Mouse (Mus musculus) heart, adult 2 months (tissue): ENCODE data around the gene Rapgef5. TPM values are rescaled to one million over a fixed set of nuclear protein-coding genes. Genes with fewer than 3 reads are reported as not detected.

Experiments
- DNase-seq, 2 experiments: peaks; one replicate each; pipeline ENCODE4 v3.0.0; 2021
- H3K27ac ChIP-seq: fragments of 200-600 bp; 2 replicates; pipeline ENCODE4 v1.8.1; 2022
- H3K27me3 ChIP-seq: fragments of 200-500 bp; 2 replicates; pipeline ENCODE4 v1.6.1; 2012; ENCODE audit warnings: mild to moderate bottlenecking, low read length, inconsistent platforms, mixed read lengths; ENCODE audit not compliant: control insufficient read depth, insufficient read depth
- H3K36me3 ChIP-seq: fragments of 200-500 bp; 2 replicates; pipeline ENCODE4 v1.6.1; 2012; ENCODE audit warnings: low read length, inconsistent platforms; ENCODE audit not compliant: control insufficient read depth, insufficient read depth
- H3K4me1 ChIP-seq: fragments of 200-500 bp; 2 replicates; pipeline ENCODE4 v1.6.1; 2011; ENCODE audit warnings: low read length; ENCODE audit not compliant: control insufficient read depth, insufficient read depth
- H3K4me3 ChIP-seq: fragments of 200-600 bp; 2 replicates; pipeline ENCODE4 v1.8.1; 2022
- H3K79me2 ChIP-seq: fragments of 200-500 bp; replicated peaks from 2 replicates; pipeline ENCODE4 v1.6.1; 2012; ENCODE audit warnings: mild to moderate bottlenecking, inconsistent platforms, low read length, moderate library complexity, mixed read lengths; ENCODE audit not compliant: control insufficient read depth, insufficient read depth
- H3K9ac ChIP-seq: fragments of 200-500 bp; 2 replicates; pipeline ENCODE4 v1.6.1; 2012; ENCODE audit warnings: low read depth, mild to moderate bottlenecking, control low read depth, inconsistent platforms, low read length, mixed read lengths
- CTCF ChIP-seq: fragments of 200-600 bp; IDR thresholded peaks from 2 replicates; pipeline ENCODE4 v1.8.1; 2022; ENCODE audit warnings: antibody characterized with exemption, mild to moderate bottlenecking, moderate library complexity
- EP300 ChIP-seq: fragments of 200-500 bp; IDR thresholded peaks from 2 replicates; pipeline ENCODE4 v1.6.1; 2011; ENCODE audit warnings: low read depth, low read length, control low read depth; ENCODE audit not compliant: insufficient read depth
- POLR2A ChIP-seq: fragments of 200-500 bp; IDR thresholded peaks from 2 replicates; pipeline ENCODE4 v1.6.1; 2011; ENCODE audit warnings: mild to moderate bottlenecking, low read depth, low read length, control low read depth; ENCODE audit not compliant: insufficient read depth
- WGBS: fragments of 180-500 bp; shearing (Covaris S2); methylation state at CpG from one replicate; pipeline ENCODE4 v1.1.7; 2018; 5-methylcytosine and 5-hydroxymethylcytosine counted together
- intact Hi-C: fragments of 180-260 bp; cut with DNase I; formaldehyde crosslinking; loops from one replicate; pipeline ENCODE4 v1.15.1; 2025
- polyA plus RNA-seq: library from polyadenylated mRNA; depleted of rRNA; stranded (reverse); fragments of >200 nt; gene quantifications from 2 replicates; pipeline ENCODE4 v1.2.3, GENCODE M21; 2012
- total RNA-seq, 2 experiments: library from RNA; stranded (reverse); gene quantifications; 2 replicates each; pipeline ENCODE4 v1.2.3; 2021

The Rapgef5 gene
- total and polyA plus RNA-seq, 3 experiments: 11.4 to 33.0 (median 29.9) TPM

GRCm38 (mm10) chr12:117807637-117808036 lies 291.4 kb downstream of the Rapgef5 start:
- Histone ChIP-seq H3K27ac (no peak overlapping the region), H3K36me3 (no peaks in the 10 kb centered on the region), H3K79me2 (no peaks in the 10 kb centered on the region), H3K27me3 (no peaks in the 10 kb centered on the region), H3K9ac (no peak overlapping the region), H3K4me1 (no peaks in the 10 kb centered on the region), H3K4me3 (no peak overlapping the region)
- 37% methylated on average over 10 of the region's 12 CpGs for WGBS
- intact Hi-C loops: no loop called here
- TF ChIP-seq CTCF (no peak), EP300 (no peak), POLR2A (no peak)
- no peak for DNase-seq

DNA sequence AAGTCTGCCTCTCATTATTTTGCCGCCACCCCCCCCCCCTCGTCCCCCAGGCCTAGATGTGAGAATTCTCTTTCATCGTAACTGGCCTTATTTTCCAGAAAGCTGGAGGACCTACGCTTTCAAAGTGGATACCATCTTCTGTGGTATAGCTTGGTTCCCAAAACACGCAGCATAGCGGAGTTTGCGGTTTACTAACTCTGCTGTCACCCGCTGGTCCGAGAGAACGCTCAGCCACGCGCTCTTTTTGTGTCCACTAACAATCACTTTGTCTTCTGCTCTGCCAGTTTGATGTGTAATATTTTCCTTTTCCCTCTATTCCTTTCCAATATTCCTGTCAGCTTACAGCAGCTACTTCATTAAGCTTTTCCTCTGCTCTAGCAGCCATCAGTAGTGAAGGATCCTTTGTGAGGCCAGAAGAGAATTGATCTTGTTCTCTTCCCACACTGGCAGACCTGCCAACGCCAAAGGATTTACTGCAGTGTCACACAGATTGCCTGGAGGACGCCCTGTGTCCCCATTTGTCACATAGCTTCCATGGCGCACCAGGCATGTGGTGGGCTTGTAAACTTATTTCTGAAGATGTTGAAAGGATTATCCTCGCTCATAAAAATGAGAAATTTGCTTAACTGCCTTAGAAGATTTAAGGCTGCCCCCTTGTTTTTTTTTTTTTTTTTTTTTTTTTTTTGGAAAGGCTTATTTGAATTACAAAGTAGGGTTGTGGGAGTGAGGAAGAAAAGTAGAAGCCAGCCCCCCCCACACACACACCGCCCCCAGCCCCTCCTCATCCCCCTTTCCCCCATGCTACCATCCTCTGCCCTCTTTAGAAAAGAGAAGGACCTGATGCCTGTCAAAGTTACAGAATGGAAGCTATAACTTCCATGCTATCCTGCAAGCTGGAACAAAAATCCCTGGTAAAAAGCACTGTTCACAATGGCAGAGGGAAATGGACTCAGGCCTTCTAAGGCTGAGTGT lies 292.4 kb downstream of the Rapgef5 start:
- Histone ChIP-seq H3K27ac (no peak overlapping the region), H3K79me2 (no peaks in the 10 kb centered on the region), H3K4me3 (no peak overlapping the region), H3K27me3 (no peaks in the 10 kb centered on the region), H3K9ac (no peak overlapping the region), H3K36me3 (no peaks in the 10 kb centered on the region), H3K4me1 (no peaks in the 10 kb centered on the region)
- TF ChIP-seq EP300 (no peak), POLR2A (no peak), CTCF (no peak)
- WGBS: 68% methylated on average over 17 of the region's 17 CpGs
- DNase-seq: no peak
- intact Hi-C loops: no loop called here
